ENCODE assay signal across 8 mouse cellular contexts in the genomic region with DNA sequence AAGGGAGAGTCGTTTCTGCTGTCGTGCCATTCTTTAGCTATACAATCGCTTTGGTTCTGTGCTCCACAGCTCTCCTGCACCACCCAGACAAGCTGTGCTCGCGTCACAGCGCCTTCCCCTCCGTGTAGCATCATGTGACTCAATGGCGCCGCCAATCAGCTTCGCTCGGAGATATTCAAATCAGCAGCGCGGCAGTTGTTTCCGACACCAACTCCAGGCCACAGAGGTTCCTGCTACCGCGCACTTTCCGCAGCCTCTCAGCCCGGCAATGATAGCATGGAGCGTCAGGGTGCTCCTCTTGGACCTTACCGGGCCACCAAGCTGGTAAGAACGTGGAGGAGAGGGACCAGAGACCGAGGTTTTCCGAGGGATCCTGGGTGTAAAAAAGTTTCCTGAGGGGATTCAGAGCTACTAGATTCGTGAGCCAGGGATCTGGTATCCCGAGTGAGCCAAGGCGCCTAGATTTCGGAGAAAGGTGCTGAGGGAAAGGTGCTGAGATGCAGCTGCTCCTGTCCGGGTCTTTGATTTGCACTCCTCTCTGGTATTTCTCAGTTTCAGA. TPM values are rescaled to one million over a fixed set of nuclear protein-coding genes. Genes with fewer than 3 reads are reported as not detected.
DNase-seq lines count a peak whose midpoint lies in the region; ATAC-seq and TF ChIP-seq lines count a peak whose summit lies in the region.

Gene Depdc1a (plus strand): TSS at position 191 of the 559 bp plus-strand sequence.

- H3K36me3 ChIP-seq in E14TG2a.4 (ENCODE audit: insufficient read depth, low read length) = peaks cover 8% of the 10 kb centered on the region; the same call in 1 of the 2 replicates
- peaks cover 12% of the 10 kb centered on the region for H3K36me3 ChIP-seq in forebrain, embryonic 12.5 days (replicated peaks)
- H3K36me3 ChIP-seq in heart, postnatal 0 days (replicated peaks; ENCODE audit: control insufficient read depth, insufficient read depth, low read length) = no peaks in the 10 kb centered on the region
- no peaks in the 10 kb centered on the region; the same call in none of the 2 replicates for H3K36me3 ChIP-seq in liver, embryonic 16.5 days (ENCODE audit: control insufficient read depth, insufficient read depth)
- no peaks in the 10 kb centered on the region for H3K36me3 ChIP-seq in neural tube, embryonic 13.5 days
- H3K36me3 ChIP-seq in testis, adult 2 months (ENCODE audit: control insufficient read depth, insufficient read depth, low read length) = no peaks in the 10 kb centered on the region

- peaks cover 5% of the 10 kb centered on the region; the same call in 1 of the 2 replicates for H3K4me1 ChIP-seq in E14TG2a.4 (replicated peaks; ENCODE audit: low read depth, low read length)
- H3K4me1 ChIP-seq in forebrain, embryonic 12.5 days = peaks cover 11% of the 10 kb centered on the region
- H3K4me1 ChIP-seq in heart, postnatal 0 days (ENCODE audit: control insufficient read depth, insufficient read depth) = peaks cover 8% of the 10 kb centered on the region; the same call in 1 of the 2 replicates
- no peaks in the 10 kb centered on the region for H3K4me1 ChIP-seq in liver, embryonic 16.5 days (ENCODE audit: control insufficient read depth, low read depth, low read length)
- peaks cover 9% of the 10 kb centered on the region for H3K4me1 ChIP-seq in neural tube, embryonic 13.5 days (replicated peaks)
- no peaks in the 10 kb centered on the region; the same call in 1 of the 2 replicates for H3K4me1 ChIP-seq in testis, adult 2 months (ENCODE audit: control insufficient read depth, insufficient read depth, low read length)

- H3K27ac ChIP-seq in forebrain, embryonic 12.5 days = no peak within 1 kb of the TSS
- no peak within 1 kb of the TSS for H3K27ac ChIP-seq in heart, postnatal 0 days (ENCODE audit: low read depth)
- peak within 1 kb of the TSS; percentile 70 for H3K27ac ChIP-seq in liver, embryonic 16.5 days (ENCODE audit: low read length)
- no peak within 1 kb of the TSS for H3K27ac ChIP-seq in neural tube, embryonic 13.5 days (replicated peaks)
- 0 out of 2 replicates have a peak within 1 kb of the TSS, but pooled peaks have one; percentile 16 for H3K27ac ChIP-seq in testis, adult 2 months (ENCODE audit: control insufficient read depth, insufficient read depth, low read depth, low read length)

- H3K9ac ChIP-seq in forebrain, embryonic 12.5 days = peak within 1 kb of the TSS; percentile 67
- peak within 1 kb of the TSS; percentile 70 for H3K9ac ChIP-seq in heart, postnatal 0 days (replicated peaks; ENCODE audit: low read depth, low read length)
- H3K9ac ChIP-seq in liver, embryonic 16.5 days (ENCODE audit: low read depth, low read length) = peak within 1 kb of the TSS; percentile 72
- peak within 1 kb of the TSS; percentile 74 for H3K9ac ChIP-seq in neural tube, embryonic 13.5 days

- no peaks in the 10 kb centered on the region for H3K27me3 ChIP-seq in E14TG2a.4 (ENCODE audit: insufficient read depth, low read length)
- H3K27me3 ChIP-seq in forebrain, embryonic 12.5 days = no peaks in the 10 kb centered on the region
- no peaks in the 10 kb centered on the region for H3K27me3 ChIP-seq in heart, postnatal 0 days (ENCODE audit: control insufficient read depth, insufficient read depth, low read length)
- no peaks in the 10 kb centered on the region for H3K27me3 ChIP-seq in liver, embryonic 16.5 days (ENCODE audit: control insufficient read depth, insufficient read depth, low read depth, low read length)
- H3K27me3 ChIP-seq in neural tube, embryonic 13.5 days = no peaks in the 10 kb centered on the region
- H3K27me3 ChIP-seq in testis, adult 2 months (ENCODE audit: control insufficient read depth, insufficient read depth, low read length) = no peaks in the 10 kb centered on the region

- peak; percentile 100 for ATAC-seq in forebrain, embryonic 12.5 days (ENCODE audit: low FRiP score)
- ATAC-seq in heart, postnatal 0 days (ENCODE audit: insufficient read depth, low read depth) = peak; percentile 100
- peak; percentile 100 for ATAC-seq in liver, embryonic 16.5 days (ENCODE audit: low read depth)
- peak; percentile 100 for ATAC-seq in neural tube, embryonic 13.5 days (ENCODE audit: low read depth)

- TF ChIP-seq CTCF in E14TG2a.4 (conservative IDR thresholded peaks at IDR 0.05; ENCODE audit: low read length) = no peak
- no peak for TF ChIP-seq CTCF in heart, postnatal 0 days (IDR thresholded peaks at IDR 0.05; ENCODE audit: low read depth)
- no peak for TF ChIP-seq CTCF in testis, adult 2 months (IDR thresholded peaks at IDR 0.05; ENCODE audit: control insufficient read depth, insufficient read depth, insufficient replicate concordance, low read depth, low read length)

- H3K9me3 ChIP-seq in E14TG2a.4 (ENCODE audit: low read length) = no peaks in the 10 kb centered on the region
- no peaks in the 10 kb centered on the region for H3K9me3 ChIP-seq in forebrain, embryonic 12.5 days
- no peaks in the 10 kb centered on the region for H3K9me3 ChIP-seq in heart, postnatal 0 days (replicated peaks; ENCODE audit: control insufficient read depth, low read length)
- H3K9me3 ChIP-seq in liver, embryonic 16.5 days (replicated peaks; ENCODE audit: control insufficient read depth, low read length) = no peaks in the 10 kb centered on the region
- H3K9me3 ChIP-seq in neural tube, embryonic 13.5 days = no peaks in the 10 kb centered on the region

- DNase-seq in c-Kit-positive CD71-positive TER-119-positive erythroid progenitor cells, embryonic 14.5 days (ENCODE audit: low spot score) = peak; percentile 93
- peak; percentile 95 for DNase-seq in heart, postnatal 0 days (ENCODE audit: low spot score)
- peak; percentile 92 to 95 for DNase-seq in kidney, postnatal 4 days

- peak within 1 kb of the TSS; percentile 58 for H3K4me2 ChIP-seq in forebrain, embryonic 12.5 days
- H3K4me2 ChIP-seq in heart, postnatal 0 days (ENCODE audit: low read depth, low read length) = peak within 1 kb of the TSS; percentile 82
- H3K4me2 ChIP-seq in liver, embryonic 16.5 days (ENCODE audit: low read depth, low read length) = peak within 1 kb of the TSS; percentile 82
- peak within 1 kb of the TSS; percentile 65 for H3K4me2 ChIP-seq in neural tube, embryonic 13.5 days

- peak within 1 kb of the TSS; percentile 84 for H3K4me3 ChIP-seq in E14TG2a.4 (replicated peaks; ENCODE audit: low read length)
- peak within 1 kb of the TSS; percentile 56 for H3K4me3 ChIP-seq in forebrain, embryonic 12.5 days (replicated peaks)
- peak within 1 kb of the TSS; percentile 68 for H3K4me3 ChIP-seq in heart, postnatal 0 days (ENCODE audit: low read depth, low read length)
- H3K4me3 ChIP-seq in liver, embryonic 16.5 days (ENCODE audit: low read depth, low read length) = peak within 1 kb of the TSS; percentile 65
- H3K4me3 ChIP-seq in neural tube, embryonic 13.5 days = peak within 1 kb of the TSS; percentile 48
- peak within 1 kb of the TSS; percentile 79 for H3K4me3 ChIP-seq in testis, adult 2 months (ENCODE audit: control insufficient read depth, low read depth, low read length)

- no peak for TF ChIP-seq EP300 in heart, postnatal 0 days (IDR thresholded peaks at IDR 0.05; ENCODE audit: low read depth)

- under 1% methylated on average over 28 of the region's 28 CpGs for WGBS in forebrain, embryonic 12.5 days
- under 1% methylated on average over 28 of the region's 28 CpGs for WGBS in heart, postnatal 0 days
- WGBS in liver, embryonic 16.5 days (ENCODE audit: insufficient replicate concordance) = under 1% methylated on average over 28 of the region's 28 CpGs
- WGBS in neural tube, embryonic 13.5 days = under 1% methylated on average over 28 of the region's 28 CpGs

- TF ChIP-seq POLR2A in testis, adult 2 months (IDR thresholded peaks at IDR 0.05; ENCODE audit: control insufficient read depth, low read depth, low read length) = peak; percentile 16; the same call in 1 of the 2 replicates

RNA-seq across cellular contexts. Expression of gene Depdc1a, which starts in this region (rescaled TPM):
- 29.0 and 29.5 TPM in 2 replicates for polyA plus RNA-seq in forebrain, embryonic 12.5 days (2016; fragmentation: Nextera tagmentation; extraction: Ambion mirVana)
- 11.2 and 23.2 TPM in 2 replicates for total RNA-seq in heart, postnatal 0 days (2014; rRNA removed; ENCODE audit: low replicate concordance)
- polyA plus RNA-seq in heart, postnatal 0 days (2015; fragmentation: Nextera tagmentation; extraction: Ambion mirVana) = 10.5 and 11.7 TPM in 2 replicates
- 22.8 and 25.8 TPM in 2 replicates for polyA plus RNA-seq in liver, embryonic 16.5 days (2015; fragmentation: Nextera tagmentation; extraction: Ambion mirVana)
- polyA plus RNA-seq in neural tube, embryonic 13.5 days (2015; fragmentation: Nextera tagmentation; extraction: Ambion mirVana) = 5.7 and 9.1 TPM in 2 replicates
- polyA plus RNA-seq in testis, adult 2 months (2012; rRNA removed) = 0.04 and 0.15 TPM in 2 replicates

Comparison
In these comparisons a context has a peak if more than half of its experiments do, and no peak if none do; other contexts are left out.
1. H3K27ac ChIP-seq: peak in liver, embryonic 16.5 days (single experiment) and testis, adult 2 months (single experiment); none in forebrain, embryonic 12.5 days (single experiment), heart, postnatal 0 days (single experiment) and neural tube, embryonic 13.5 days (single experiment).
2. Peak in every context shown above with its lines, with median percentiles within 50 percentile points of each other: H3K4me3 ChIP-seq, DNase-seq, ATAC-seq, H3K4me2 ChIP-seq and H3K9ac ChIP-seq.